Mouse (Mus musculus): ENCODE measurements around the gene Itga6.

Gene Itga6

GRCm38 (mm10) chr2:71843316-71843715 lies 97.9 kb downstream of the Itga6 start:
- peak; percentile 3 for DNase-seq (ENCODE audit: low read depth, low spot score)

GRCm38 (mm10) chr2:71844906-71845305 lies 99.5 kb downstream of the Itga6 start:
- DNase-seq (ENCODE audit: low read depth, low spot score): no peak

- peak; percentile 18 for DNase-seq (ENCODE audit: low read depth, low spot score)
Measured at GRCm38 (mm10) chr2:71852161-71852560, 106.7 kb downstream of the Itga6 start.

- DNase-seq (ENCODE audit: low read depth, low spot score): no peak
Measured at GRCm38 (mm10) chr2:71855076-71855475, 109.7 kb downstream of the Itga6 start.

- no peak for DNase-seq (ENCODE audit: low read depth, low spot score)
Measured at GRCm38 (mm10) chr2:71863531-71864173, 118.2 kb downstream of the Itga6 start.

- no peak for DNase-seq (ENCODE audit: low read depth, low spot score)
Measured at GRCm38 (mm10) chr2:71865022-71865421, 119.6 kb downstream of the Itga6 start.

- DNase-seq (ENCODE audit: low read depth, low spot score): no peak
Measured at GRCm38 (mm10) chr2:71865935-71866334, 120.5 kb downstream of the Itga6 start.

GRCm38 (mm10) chr2:71866565-71866964 lies 121.1 kb downstream of the Itga6 start:
- peak; percentile 6 for DNase-seq (ENCODE audit: low read depth, low spot score)

- no peak for DNase-seq (ENCODE audit: low read depth, low spot score)
Measured at GRCm38 (mm10) chr2:71867019-71867418, 121.6 kb downstream of the Itga6 start.

- peak; percentile 8 for DNase-seq (ENCODE audit: low read depth, low spot score)
Measured at GRCm38 (mm10) chr2:71867480-71867879, 122.1 kb downstream of the Itga6 start.

GRCm38 (mm10) chr2:71868256-71868655 lies 122.8 kb downstream of the Itga6 start:
- no peak for DNase-seq (ENCODE audit: low read depth, low spot score)

GRCm38 (mm10) chr2:71872141-71872540 lies 126.7 kb downstream of the Itga6 start:
- no peak for DNase-seq (ENCODE audit: low read depth, low spot score)

- peak; percentile 96 for DNase-seq (ENCODE audit: low read depth, low spot score)
Measured at GRCm38 (mm10) chr2:71872801-71873443, 127.5 kb downstream of the Itga6 start, which contains the start of gene Pdk1. Pdk1 (plus strand) TSS chr2:71873224.

- peak; percentile 26 for DNase-seq (ENCODE audit: low read depth, low spot score)
Measured at GRCm38 (mm10) chr2:71873474-71874322, 128.3 kb downstream of the Itga6 start.

GRCm38 (mm10) chr2:71874422-71874821 lies 129.0 kb downstream of the Itga6 start:
- DNase-seq (ENCODE audit: low read depth, low spot score): no peak

- DNase-seq (ENCODE audit: low read depth, low spot score): no peak
Measured at GRCm38 (mm10) chr2:71874836-71875235, 129.4 kb downstream of the Itga6 start.

- DNase-seq (ENCODE audit: low read depth, low spot score): no peak
Measured at GRCm38 (mm10) chr2:71877865-71878264, 132.4 kb downstream of the Itga6 start.

- DNase-seq (ENCODE audit: low read depth, low spot score): no peak
Measured at GRCm38 (mm10) chr2:71878441-71878840, 133.0 kb downstream of the Itga6 start.

- DNase-seq (ENCODE audit: low read depth, low spot score): no peak
Measured at GRCm38 (mm10) chr2:71878943-71879342, 133.5 kb downstream of the Itga6 start.

- no peak for DNase-seq (ENCODE audit: low read depth, low spot score)
Measured at GRCm38 (mm10) chr2:71882914-71883651, 137.7 kb downstream of the Itga6 start.

- DNase-seq (ENCODE audit: low read depth, low spot score): no peak
Measured at GRCm38 (mm10) chr2:71887269-71887668, 141.9 kb downstream of the Itga6 start.

GRCm38 (mm10) chr2:71888437-71888836 lies 143.0 kb downstream of the Itga6 start:
- no peak for DNase-seq (ENCODE audit: low read depth, low spot score)
